Mouse (Mus musculus) left cerebral cortex, postnatal 14 days (tissue): Measurements from ENCODE around the gene Gm13275. TPM values are rescaled to one million over a fixed set of nuclear protein-coding genes. Genes with fewer than 3 reads are reported as not detected.
"Not testable (repeated sequence)": the region's sequence is repeated elsewhere in the genome, so short reads cannot be mapped to it uniquely, and the experiment has no call there.

Source experiments
- DNase-seq, 2 experiments: peaks; one replicate each; pipeline ENCODE4 v3.0.0; 2021 to 2022; ENCODE audit warnings: low spot score in 2 of 2, mixed read lengths in 1 of 2
- intact Hi-C: fragments of 180-260 bp; cut with DNase I; formaldehyde crosslinking; loops from one replicate; pipeline ENCODE4 v1.15.1; 2025
- long read RNA-seq, 2 experiments: library from polyadenylated mRNA; stranded (forward); transcript quantifications; one replicate each; pipeline ENCODE4 v2.0.0; 2021
- total RNA-seq, 2 experiments: library from RNA; stranded (reverse); gene quantifications; 2 replicates each; pipeline ENCODE4 v1.2.3; 2021

The Gm13275 gene
- not detected for total RNA-seq
- long read RNA-seq, experiment 1 = 0 reads
- long read RNA-seq, experiment 2 = 0 reads

DNA sequence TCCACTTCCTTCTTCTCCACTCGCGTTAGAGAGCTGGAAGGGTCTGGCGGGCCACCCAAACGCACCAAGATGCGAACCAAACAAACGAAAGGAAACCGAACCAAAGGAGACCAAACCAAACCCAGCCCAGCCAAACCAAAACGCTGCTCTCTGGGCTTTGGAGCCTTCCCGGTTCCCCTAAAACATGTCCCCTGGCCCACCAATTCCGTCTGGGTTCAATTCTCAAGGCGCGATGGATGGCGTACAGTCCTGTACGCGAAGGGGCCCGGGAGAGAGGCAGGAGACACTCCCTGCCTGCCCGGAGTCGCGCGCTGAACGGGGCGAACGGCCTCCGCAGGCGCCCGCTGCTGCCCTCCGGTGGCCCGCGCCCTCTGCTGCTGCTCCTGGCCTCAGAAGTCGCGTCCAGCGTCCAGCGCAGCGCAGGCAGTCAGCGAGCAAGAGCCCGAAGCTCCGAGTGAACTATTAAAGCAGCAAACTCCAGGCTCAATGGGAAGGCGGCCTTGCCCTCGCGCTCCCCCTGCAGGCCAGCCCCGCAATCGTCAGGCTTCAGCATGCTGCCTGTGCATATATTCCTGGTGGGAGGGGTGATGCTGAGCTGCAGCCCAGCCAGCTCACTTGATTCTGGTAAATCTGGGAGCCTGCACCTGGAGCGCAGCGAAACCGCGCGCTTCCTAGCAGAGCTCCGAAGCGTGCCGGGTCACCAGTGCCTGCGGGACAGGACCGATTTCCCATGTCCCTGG, at the start of gene Gm13275:
TSS of gene Gm13275 (plus strand) at position 552 of the 740 bp plus-strand sequence.
- intact Hi-C loops = not testable (repeated sequence)

DNA sequence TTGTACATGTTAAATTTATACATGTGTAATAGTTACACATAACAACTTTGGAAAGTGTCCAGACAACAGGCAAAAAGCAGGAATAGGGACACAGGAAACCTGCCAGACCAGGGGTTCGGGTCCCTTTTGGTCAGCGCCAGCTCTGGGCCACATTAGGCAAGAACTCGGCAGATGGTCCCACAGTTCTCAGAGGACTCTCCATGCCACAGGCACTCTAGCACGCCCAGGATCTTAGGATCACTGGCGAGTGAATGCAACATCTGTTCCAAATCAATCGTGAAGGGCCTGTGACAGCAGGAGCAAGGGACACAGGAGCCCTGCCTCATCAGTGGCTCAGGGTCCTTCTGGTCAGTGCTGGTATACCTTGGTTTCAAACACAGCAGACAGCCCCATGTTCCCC, 44.4 kb upstream of the Gm13275 start:
- no peak for DNase-seq
- intact Hi-C loops = no loop called here

More for the DNA sequence above, at the start of gene Gm13275:
- DNase-seq = peak; percentile 20 to 41

DNA sequence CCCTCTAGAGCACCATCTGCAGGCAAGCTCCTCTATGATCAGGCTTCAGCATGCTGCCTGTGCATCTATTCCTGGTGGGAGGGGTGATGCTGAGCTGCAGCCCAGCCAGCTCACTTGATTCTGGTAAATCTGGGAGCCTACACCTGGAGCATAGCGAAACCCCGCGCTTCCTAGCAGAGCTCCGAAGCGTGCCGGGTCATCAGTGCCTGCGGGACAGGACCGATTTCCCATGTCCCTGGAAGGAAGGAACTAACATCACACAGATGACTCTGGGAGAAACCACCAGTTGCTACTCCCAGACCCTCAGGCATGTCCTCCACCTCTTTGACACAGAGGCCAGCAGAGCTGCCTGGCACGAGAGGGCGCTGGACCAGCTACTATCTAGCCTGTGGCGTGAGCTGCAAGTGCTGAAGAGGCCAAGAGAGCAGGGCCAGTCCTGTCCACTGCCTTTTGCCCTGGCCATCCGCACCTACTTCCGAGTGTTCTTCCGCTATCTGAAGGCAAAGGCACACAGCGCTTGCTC, 39.4 kb upstream of the Gm13275 start, which contains the start of gene Gm13271:
TSS of gene Gm13271 (plus strand) at position 51 of the 523 bp plus-strand sequence.
- intact Hi-C loops = not testable (repeated sequence)

GRCm38 (mm10) chr4:88756581-88757513, 37.4 kb upstream of the Gm13275 start:
- DNase-seq, intact Hi-C loops: not testable (repeated sequence)

More for the DNA sequence above, 39.4 kb upstream of the Gm13275 start, which contains the start of gene Gm13271:
- peak; percentile 65 to 66 for DNase-seq

- peak; percentile 89 for DNase-seq
- intact Hi-C loops = not testable (repeated sequence)
Measured at GRCm38 (mm10) chr4:88757628-88758031, 36.7 kb upstream of the Gm13275 start.

- DNase-seq, intact Hi-C loops: not testable (repeated sequence)
Measured at GRCm38 (mm10) chr4:88758751-88759150, 35.5 kb upstream of the Gm13275 start.

- DNase-seq = peak; percentile 17 to 19
- intact Hi-C loops = not testable (repeated sequence)
Measured at GRCm38 (mm10) chr4:88759610-88760268, 34.5 kb upstream of the Gm13275 start, which contains the start of gene Gm13283. Gene Gm13283, plus strand, starts transcription at chr4:88760119.

DNA sequence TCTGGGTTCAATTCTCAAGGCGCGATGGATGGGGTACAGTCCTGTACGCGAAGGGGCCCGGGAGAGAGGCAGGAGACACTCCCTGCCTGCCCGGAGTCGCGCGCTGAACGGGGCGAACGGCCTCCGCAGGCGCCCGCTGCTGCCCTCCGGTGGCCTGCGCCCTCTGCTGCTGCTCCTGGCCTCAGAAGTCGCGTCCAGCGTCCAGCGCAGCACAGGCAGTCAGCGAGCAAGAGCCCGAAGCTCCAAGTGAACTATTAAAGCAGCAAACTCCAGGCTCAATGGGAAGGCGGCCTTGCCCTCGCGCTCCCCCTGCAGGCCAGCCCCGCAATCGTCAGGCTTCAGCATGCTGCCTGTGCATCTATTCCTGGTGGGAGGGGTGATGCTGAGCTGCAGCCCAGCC, 33.9 kb upstream of the Gm13275 start:
- DNase-seq = peak; percentile 46 to 59
- intact Hi-C loops = not testable (repeated sequence)

DNA sequence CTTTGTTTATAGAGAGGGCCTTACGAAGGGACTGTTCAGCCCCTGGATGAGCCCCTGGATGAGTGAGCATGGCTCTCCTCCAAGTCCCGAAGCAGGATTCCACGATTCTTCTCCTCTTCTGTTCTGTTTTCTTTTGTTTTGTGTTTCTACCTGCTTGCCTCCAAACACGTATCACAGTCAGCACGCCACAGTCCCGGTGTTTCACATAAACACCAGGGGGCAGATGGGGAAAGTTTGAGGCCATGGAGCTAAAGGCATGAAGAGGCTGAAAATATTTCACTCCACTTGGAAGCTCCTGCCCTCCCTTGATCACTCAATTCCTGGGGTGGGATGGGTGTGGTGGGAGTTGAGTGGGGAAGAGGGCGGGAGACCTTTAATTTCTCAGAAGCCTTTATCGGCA, 32.5 kb upstream of the Gm13275 start:
- intact Hi-C loops = not testable (repeated sequence)
- DNase-seq = peak; percentile 71 to 72

- DNase-seq, intact Hi-C loops: not testable (repeated sequence)
Measured at GRCm38 (mm10) chr4:88762341-88762740, 31.9 kb upstream of the Gm13275 start.

DNA sequence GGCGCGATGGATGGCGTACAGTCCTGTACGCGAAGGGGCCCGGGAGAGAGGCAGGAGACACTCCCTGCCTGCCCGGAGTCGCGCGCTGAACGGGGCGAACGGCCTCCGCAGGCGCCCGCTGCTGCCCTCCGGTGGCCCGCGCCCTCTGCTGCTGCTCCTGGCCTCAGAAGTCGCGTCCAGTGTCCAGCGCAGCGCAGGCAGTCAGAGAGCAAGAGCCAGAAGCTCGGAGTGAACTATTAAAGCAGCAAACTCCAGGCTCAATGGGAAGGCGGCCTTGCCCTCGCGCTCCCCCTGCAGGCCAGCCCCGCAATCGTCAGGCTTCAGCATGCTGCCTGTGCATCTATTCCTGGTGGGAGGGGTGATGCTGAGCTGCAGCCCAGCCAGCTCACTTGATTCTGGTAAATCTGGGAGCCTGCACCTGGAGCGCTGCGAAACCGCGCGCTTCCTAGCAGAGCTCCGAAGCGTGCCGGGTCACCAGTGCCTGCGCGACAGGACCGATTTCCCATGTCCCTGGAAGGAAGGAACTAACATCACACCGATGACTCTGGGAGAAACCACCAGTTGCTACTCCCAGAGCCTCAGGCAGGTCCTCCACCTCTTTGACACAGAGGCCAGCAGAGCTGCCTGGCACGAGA, 30.8 kb upstream of the Gm13275 start:
- DNase-seq, intact Hi-C loops: not testable (repeated sequence)

DNA sequence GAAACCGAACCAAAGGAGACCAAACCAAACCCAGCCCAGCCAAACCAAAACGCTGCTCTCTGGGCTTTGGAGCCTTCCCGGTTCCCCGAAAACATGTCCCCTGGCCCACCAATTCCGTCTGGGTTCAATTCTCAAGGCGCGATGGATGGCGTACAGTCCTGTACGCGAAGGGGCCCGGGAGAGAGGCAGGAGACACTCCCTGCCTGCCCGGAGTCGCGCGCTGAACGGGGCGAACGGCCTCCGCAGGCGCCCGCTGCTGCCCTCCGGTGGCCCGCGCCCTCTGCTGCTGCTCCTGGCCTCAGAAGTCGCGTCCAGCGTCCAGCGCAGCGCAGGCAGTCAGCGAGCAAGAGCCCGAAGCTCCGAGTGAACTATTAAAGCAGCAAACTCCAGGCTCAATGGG, 20.8 kb upstream of the Gm13275 start, which contains the start of gene Gm13290:
TSS of gene Gm13290 (plus strand) at position 301 of the 400 bp plus-strand sequence.
- DNase-seq, intact Hi-C loops: not testable (repeated sequence)

GRCm38 (mm10) chr4:88776622-88777021, 17.7 kb upstream of the Gm13275 start, which contains the start of gene Gm13289:
Gene Gm13289, plus strand, starts transcription at chr4:88776922.
- DNase-seq, intact Hi-C loops: not testable (repeated sequence)

DNA sequence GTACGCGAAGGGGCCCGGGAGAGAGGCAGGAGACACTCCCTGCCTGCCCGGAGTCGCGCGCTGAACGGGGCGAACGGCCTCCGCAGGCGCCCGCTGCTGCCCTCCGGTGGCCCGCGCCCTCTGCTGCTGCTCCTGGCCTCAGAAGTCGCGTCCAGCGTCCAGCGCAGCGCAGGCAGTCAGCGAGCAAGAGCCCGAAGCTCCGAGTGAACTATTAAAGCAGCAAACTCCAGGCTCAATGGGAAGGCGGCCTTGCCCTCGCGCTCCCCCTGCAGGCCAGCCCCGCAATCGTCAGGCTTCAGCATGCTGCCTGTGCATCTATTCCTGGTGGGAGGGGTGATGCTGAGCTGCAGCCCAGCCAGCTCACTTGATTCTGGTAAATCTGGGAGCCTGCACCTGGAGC, 14.7 kb upstream of the Gm13275 start, which contains the start of gene Gm13272:
TSS of gene Gm13272 (plus strand) at position 301 of the 400 bp plus-strand sequence.
- intact Hi-C loops = not testable (repeated sequence)

DNA sequence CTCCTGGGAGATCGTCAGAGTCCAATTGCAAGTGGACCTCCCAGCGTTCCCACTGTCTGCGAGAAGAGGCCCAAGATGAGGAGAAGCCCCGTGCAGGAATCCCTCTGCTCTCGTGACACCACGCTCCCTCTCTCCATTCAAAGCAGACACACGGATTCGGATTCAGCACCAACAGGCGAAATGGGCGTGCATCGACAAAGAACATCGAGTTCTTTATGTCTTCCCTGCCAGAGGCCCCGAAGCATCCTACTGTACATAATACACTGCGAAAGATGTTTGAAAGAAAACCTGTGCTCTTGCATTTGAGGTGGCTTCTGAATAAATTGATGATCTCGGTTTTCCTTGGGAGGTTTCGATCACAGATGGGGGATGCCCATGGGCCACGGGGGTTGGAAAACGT, 14.0 kb upstream of the Gm13275 start:
- intact Hi-C loops = not testable (repeated sequence)

More for the DNA sequence above, 14.7 kb upstream of the Gm13275 start, which contains the start of gene Gm13272:
- not testable (repeated sequence) for DNase-seq

DNA sequence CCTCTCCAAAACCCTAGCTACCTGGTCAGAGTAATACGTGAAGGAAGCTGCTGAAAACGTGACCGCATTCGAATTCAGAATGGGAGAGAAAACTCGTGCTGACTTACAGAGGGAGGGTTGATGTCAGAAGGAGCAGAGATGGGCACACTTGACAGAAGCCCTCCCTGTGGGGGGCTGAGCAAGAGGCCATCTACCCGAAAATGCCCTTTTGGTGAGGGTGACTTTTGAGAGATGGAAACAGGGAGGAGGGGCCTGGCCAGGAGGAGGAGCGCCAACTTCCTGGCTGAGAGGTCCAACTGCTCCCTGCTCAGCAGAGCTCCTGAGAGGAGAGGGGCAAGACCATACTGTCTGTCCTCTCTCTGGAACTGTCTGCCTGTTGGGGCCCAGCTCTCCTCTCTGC, 12.5 kb upstream of the Gm13275 start, which contains the start of gene Ifnz:
TSS of gene Ifnz (plus strand) at position 301 of the 400 bp plus-strand sequence.
- intact Hi-C loops, DNase-seq: not testable (repeated sequence)

More for the DNA sequence above, 14.0 kb upstream of the Gm13275 start:
- DNase-seq = not testable (repeated sequence)

DNA sequence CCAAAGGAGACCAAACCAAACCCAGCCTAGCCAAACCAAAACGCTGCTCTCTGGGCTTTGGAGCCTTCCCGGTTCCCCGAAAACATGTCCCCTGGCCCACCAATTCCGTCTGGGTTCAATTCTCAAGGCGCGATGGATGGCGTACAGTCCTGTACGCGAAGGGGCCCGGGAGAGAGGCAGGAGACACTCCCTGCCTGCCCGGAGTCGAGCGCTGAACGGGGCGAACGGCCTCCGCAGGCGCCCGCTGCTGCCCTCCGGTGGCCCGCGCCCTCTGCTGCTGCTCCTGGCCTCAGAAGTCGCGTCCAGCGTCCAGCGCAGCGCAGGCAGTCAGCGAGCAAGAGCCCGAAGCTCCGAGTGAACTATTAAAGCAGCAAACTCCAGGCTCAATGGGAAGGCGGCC, 12.0 kb upstream of the Gm13275 start:
- intact Hi-C loops, DNase-seq: not testable (repeated sequence)

- intact Hi-C loops = not testable (repeated sequence)
Measured at GRCm38 (mm10) chr4:88785409-88785808, 8.9 kb upstream of the Gm13275 start, which contains the start of gene Gm13276. Gene Gm13276, plus strand, starts transcription at chr4:88785709.

More at GRCm38 (mm10) chr4:88785409-88785808, 8.9 kb upstream of the Gm13275 start, which contains the start of gene Gm13276:
- DNase-seq = not testable (repeated sequence)
